Mouse (Mus musculus): ENCODE measurements around the gene Fis1. TPM values are rescaled to one million over a fixed set of nuclear protein-coding genes. Genes with fewer than 3 reads are reported as not detected.
"Not testable (repeated sequence)": the region's sequence is repeated elsewhere in the genome, so short reads cannot be mapped to it uniquely, and the experiment has no call there.

Fis1 gene
- polyA plus RNA-seq, 1 experiment from 2014 or later, result 259 TPM

GRCm38 (mm10) chr5:136943382-136943781, 9.7 kb upstream of the Fis1 start:
- 70% methylated on average over 2 of the region's 2 CpGs for WGBS
- H3K27ac ChIP-seq, result no peak overlapping the region

GRCm38 (mm10) chr5:136945084-136945483, 8.0 kb upstream of the Fis1 start:
- H3K4me3 ChIP-seq (replicated peaks), result no peak overlapping the region
- no peaks in the 10 kb centered on the region for H3K27me3 ChIP-seq (replicated peaks)
- 77% methylated on average over 12 of the region's 12 CpGs for whole genome bisulfite sequencing
- no peaks in the 10 kb centered on the region for H3K36me3 ChIP-seq
- H3K4me2 ChIP-seq, result no peak overlapping the region
- no peak overlapping the region for H3K9ac ChIP-seq
- H3K4me1 ChIP-seq, result no peaks in the 10 kb centered on the region
- H3K27ac ChIP-seq, result no peak overlapping the region
- no peaks in the 10 kb centered on the region for H3K9me3 ChIP-seq
- no peak for ATAC-seq (ENCODE audit: insufficient read depth, low FRiP score, low read depth)

More at GRCm38 (mm10) chr5:136943382-136943781, 9.7 kb upstream of the Fis1 start:
- H3K9ac ChIP-seq, result no peak overlapping the region
- H3K4me2 ChIP-seq, result no peak overlapping the region
- no peaks in the 10 kb centered on the region for H3K27me3 ChIP-seq (replicated peaks)
- H3K4me1 ChIP-seq, result no peaks in the 10 kb centered on the region
- no peak for ATAC-seq (ENCODE audit: insufficient read depth, low FRiP score, low read depth)
- H3K4me3 ChIP-seq (replicated peaks), result no peak overlapping the region
- H3K36me3 ChIP-seq, result no peaks in the 10 kb centered on the region
- no peaks in the 10 kb centered on the region for H3K9me3 ChIP-seq

GRCm38 (mm10) chr5:136947874-136948273, 5.2 kb upstream of the Fis1 start:
- ATAC-seq (ENCODE audit: insufficient read depth, low FRiP score, low read depth), result no peak
- Histone ChIP-seq H3K4me2 (no peak overlapping the region), H3K4me1 (no peaks in the 10 kb centered on the region), H3K4me3 (replicated peaks) (no peak overlapping the region), H3K9ac (no peak overlapping the region), H3K36me3 (no peaks in the 10 kb centered on the region), H3K27me3 (replicated peaks) (no peaks in the 10 kb centered on the region), H3K27ac (no peak overlapping the region), H3K9me3 (no peaks in the 10 kb centered on the region)

DNA sequence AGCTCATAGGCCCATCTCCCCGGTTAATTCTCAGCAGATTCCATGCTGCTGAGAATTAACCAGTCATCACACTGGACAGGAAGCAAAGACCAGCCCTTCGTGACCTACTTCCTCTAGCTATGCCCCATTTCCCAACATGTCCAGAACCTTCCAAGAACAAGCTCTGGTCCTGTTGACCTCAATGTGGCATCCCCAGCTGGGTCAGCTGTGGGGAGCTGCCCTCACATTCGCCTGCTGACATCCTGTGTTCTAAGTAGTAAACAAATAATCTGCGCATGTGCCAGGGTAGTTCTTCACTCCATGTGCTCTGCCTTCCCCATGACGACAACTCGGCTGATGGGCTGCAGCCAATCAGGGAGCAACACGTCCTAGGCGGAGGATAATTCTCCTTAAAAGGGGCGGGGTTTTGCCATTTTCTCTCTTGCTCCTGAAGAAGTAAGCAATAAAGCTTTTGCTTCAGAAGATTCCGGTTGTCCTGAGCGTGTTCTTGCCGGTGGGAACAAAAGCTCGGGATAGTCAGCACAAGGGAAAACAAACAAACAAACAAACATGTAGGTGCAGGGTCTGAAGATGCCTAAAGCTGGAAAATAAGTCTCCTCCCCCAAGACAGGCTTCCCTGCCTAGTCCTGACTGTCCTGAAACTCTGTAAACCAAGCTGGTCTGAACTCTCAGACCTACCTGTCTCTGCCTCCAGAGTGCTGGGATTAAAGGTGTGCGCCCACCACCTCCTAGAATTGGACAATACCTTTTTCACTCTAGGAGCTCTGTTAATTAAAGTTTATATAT, 3.3 kb upstream of the Fis1 start:
- not testable (repeated sequence) for H3K27ac ChIP-seq; ATAC-seq (ENCODE audit: insufficient read depth, low FRiP score, low read depth); H3K4me1 ChIP-seq; H3K9ac ChIP-seq; H3K36me3 ChIP-seq; H3K27me3 ChIP-seq (replicated peaks); H3K4me3 ChIP-seq (replicated peaks); H3K4me2 ChIP-seq; H3K9me3 ChIP-seq
- WGBS, result 82% methylated on average over 14 of the region's 14 CpGs

- 87% methylated on average over 6 of the region's 6 CpGs for WGBS
- H3K27ac ChIP-seq, result no peak overlapping the region
- no peaks in the 10 kb centered on the region for H3K36me3 ChIP-seq
- no peak overlapping the region for H3K4me3 ChIP-seq (replicated peaks)
- no peak for ATAC-seq (ENCODE audit: insufficient read depth, low FRiP score, low read depth)
- H3K9me3 ChIP-seq, result no peaks in the 10 kb centered on the region
- peaks cover 8% of the 10 kb centered on the region for H3K4me1 ChIP-seq
- no peak overlapping the region for H3K9ac ChIP-seq
- no peak overlapping the region for H3K4me2 ChIP-seq
- H3K27me3 ChIP-seq (replicated peaks), result no peaks in the 10 kb centered on the region
Observed at GRCm38 (mm10) chr5:136950521-136950920, 2.6 kb upstream of the Fis1 start.

DNA sequence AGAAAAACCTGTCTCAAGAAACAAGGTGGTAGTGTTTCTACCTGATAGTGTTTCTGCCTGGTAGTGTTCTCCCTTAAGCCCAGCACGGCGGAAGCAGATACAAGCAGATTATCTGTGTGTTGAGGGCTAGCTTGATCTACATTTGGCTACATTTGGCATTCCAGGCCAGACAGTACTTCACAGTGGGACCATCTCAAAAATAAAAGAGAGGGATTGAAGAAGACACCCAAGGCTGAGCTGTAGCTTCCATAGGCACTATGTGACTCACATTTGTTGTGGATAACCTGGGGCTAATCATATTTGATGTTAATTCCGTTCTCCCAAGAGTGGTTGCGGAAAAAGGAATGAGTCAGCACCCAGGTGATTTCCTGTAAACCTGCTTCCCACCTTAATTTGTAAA, 922 bp upstream of the Fis1 start:
- Histone ChIP-seq H3K4me3 (replicated peaks) (no peak overlapping the region), H3K27ac (no peak overlapping the region), H3K9me3 (no peaks in the 10 kb centered on the region), H3K27me3 (replicated peaks) (no peaks in the 10 kb centered on the region), H3K9ac (no peak overlapping the region), H3K36me3 (peaks cover 4% of the 10 kb centered on the region; the same call in 1 of the 2 replicates), H3K4me1 (peaks cover 10% of the 10 kb centered on the region), H3K4me2 (peak overlapping the region; percentile 57; the same call in 1 of the 2 replicates)
- WGBS, result 72% methylated on average over 4 of the region's 4 CpGs
- ATAC-seq (ENCODE audit: insufficient read depth, low FRiP score, low read depth), result no peak

DNA sequence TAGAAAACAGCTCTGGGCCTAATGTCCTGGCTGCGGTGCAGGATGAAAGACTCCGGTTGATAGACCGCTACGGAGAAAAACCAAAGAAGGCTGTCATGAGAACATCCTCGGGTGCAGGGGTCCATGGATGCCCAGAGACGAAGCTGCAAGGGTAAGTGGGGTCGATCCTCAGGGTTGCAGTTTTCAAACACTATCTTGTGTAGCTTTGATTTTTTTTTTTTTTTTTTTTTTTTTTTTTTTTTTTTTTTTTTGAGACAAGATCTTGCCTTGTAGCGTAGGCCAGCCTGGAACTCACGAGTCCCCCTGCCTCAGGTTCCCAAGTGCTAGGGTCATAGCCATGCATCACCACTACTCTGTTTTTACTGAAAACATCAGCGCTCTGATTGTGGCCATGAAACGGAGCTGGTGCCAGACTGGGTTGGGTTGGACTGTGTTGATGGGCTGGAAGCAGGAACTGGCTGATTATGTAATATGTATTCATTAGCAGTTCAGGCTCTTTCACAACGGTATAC, 421 bp downstream of the Fis1 start:
- Histone ChIP-seq H3K4me2 (peak overlapping the region; percentile 54), H3K27ac (peak overlapping the region; percentile 60), H3K9me3 (no peaks in the 10 kb centered on the region), H3K27me3 (replicated peaks) (no peaks in the 10 kb centered on the region), H3K4me1 (peaks cover 10% of the 10 kb centered on the region), H3K4me3 (replicated peaks) (peak overlapping the region; percentile 73), H3K9ac (peak overlapping the region; percentile 76), H3K36me3 (peaks cover 4% of the 10 kb centered on the region; the same call in 1 of the 2 replicates)
- ATAC-seq (ENCODE audit: insufficient read depth, low FRiP score, low read depth), result no peak
- 2% methylated on average over 12 of the region's 12 CpGs for WGBS

GRCm38 (mm10) chr5:136955622-136956021, 2.5 kb downstream of the Fis1 start:
- H3K9me3 ChIP-seq, result no peaks in the 10 kb centered on the region
- 75% methylated on average over 4 of the region's 4 CpGs for WGBS

GRCm38 (mm10) chr5:136957250-136957649, 4.2 kb downstream of the Fis1 start:
- ATAC-seq (ENCODE audit: insufficient read depth, low FRiP score, low read depth), result no peak
- Histone ChIP-seq H3K9me3 (no peaks in the 10 kb centered on the region), H3K4me3 (replicated peaks) (no peak overlapping the region), H3K4me2 (no peak overlapping the region), H3K4me1 (peaks cover 18% of the 10 kb centered on the region), H3K36me3 (peaks cover 4% of the 10 kb centered on the region; the same call in 1 of the 2 replicates), H3K27me3 (replicated peaks) (no peaks in the 10 kb centered on the region), H3K9ac (no peak overlapping the region), H3K27ac (peak overlapping the region; percentile 65)
- 67% methylated on average over 1 of the region's 1 CpGs for WGBS

More at GRCm38 (mm10) chr5:136955622-136956021, 2.5 kb downstream of the Fis1 start:
- Histone ChIP-seq H3K4me3 (replicated peaks) (no peak overlapping the region), H3K27ac (no peak overlapping the region), H3K9ac (no peak overlapping the region), H3K27me3 (replicated peaks) (no peaks in the 10 kb centered on the region), H3K36me3 (peaks cover 4% of the 10 kb centered on the region; the same call in 1 of the 2 replicates), H3K4me1 (peaks cover 13% of the 10 kb centered on the region), H3K4me2 (no peak overlapping the region)
- no peak for ATAC-seq (ENCODE audit: insufficient read depth, low FRiP score, low read depth)

GRCm38 (mm10) chr5:136958991-136959605, 6.0 kb downstream of the Fis1 start:
- H3K4me3 ChIP-seq (replicated peaks), result no peak overlapping the region
- ATAC-seq (ENCODE audit: insufficient read depth, low FRiP score, low read depth), result no peak
- no peaks in the 10 kb centered on the region for H3K9me3 ChIP-seq
- H3K27me3 ChIP-seq (replicated peaks), result no peaks in the 10 kb centered on the region
- whole genome bisulfite sequencing, result 44% methylated on average over 5 of the region's 5 CpGs
- H3K27ac ChIP-seq, result peak overlapping the region; percentile 74
- H3K4me1 ChIP-seq, result peaks cover 23% of the 10 kb centered on the region
- no peak overlapping the region for H3K4me2 ChIP-seq
- H3K9ac ChIP-seq, result no peak overlapping the region
- H3K36me3 ChIP-seq, result peaks cover 14% of the 10 kb centered on the region

- H3K9ac ChIP-seq, result no peak overlapping the region
- H3K27ac ChIP-seq, result no peak overlapping the region
- WGBS, result 89% methylated on average over 6 of the region's 6 CpGs
- H3K36me3 ChIP-seq, result peaks cover 20% of the 10 kb centered on the region
- no peak for ATAC-seq (ENCODE audit: insufficient read depth, low FRiP score, low read depth)
- H3K9me3 ChIP-seq, result no peaks in the 10 kb centered on the region
- no peak overlapping the region for H3K4me3 ChIP-seq (replicated peaks)
- peaks cover 22% of the 10 kb centered on the region for H3K4me1 ChIP-seq
- no peaks in the 10 kb centered on the region for H3K27me3 ChIP-seq (replicated peaks)
- no peak overlapping the region for H3K4me2 ChIP-seq
Observed at GRCm38 (mm10) chr5:136960053-136960452, 7.0 kb downstream of the Fis1 start.

- WGBS, result 28% methylated on average over 5 of the region's 5 CpGs
- peaks cover 31% of the 10 kb centered on the region for H3K4me1 ChIP-seq
- peak overlapping the region; percentile 63 for H3K4me3 ChIP-seq (replicated peaks)
- H3K9me3 ChIP-seq, result no peaks in the 10 kb centered on the region
- H3K9ac ChIP-seq, result peak overlapping the region; percentile 43; the same call in 1 of the 2 replicates
- peaks cover 23% of the 10 kb centered on the region for H3K36me3 ChIP-seq
- ATAC-seq (ENCODE audit: insufficient read depth, low FRiP score, low read depth), result no peak
- H3K27me3 ChIP-seq (replicated peaks), result no peaks in the 10 kb centered on the region
- H3K4me2 ChIP-seq, result peak overlapping the region; percentile 69
- peak overlapping the region; percentile 82 for H3K27ac ChIP-seq
Observed at GRCm38 (mm10) chr5:136961334-136961982, 8.4 kb downstream of the Fis1 start.

Data from stomach, embryonic 15.5 days (tissue).